Mouse (Mus musculus): ENCODE measurements around the gene Sox6.
"Not testable (repeated sequence)": the region's sequence is repeated elsewhere in the genome, so short reads cannot be mapped to it uniquely, and the experiment has no call there.

Sox6 gene

DNA sequence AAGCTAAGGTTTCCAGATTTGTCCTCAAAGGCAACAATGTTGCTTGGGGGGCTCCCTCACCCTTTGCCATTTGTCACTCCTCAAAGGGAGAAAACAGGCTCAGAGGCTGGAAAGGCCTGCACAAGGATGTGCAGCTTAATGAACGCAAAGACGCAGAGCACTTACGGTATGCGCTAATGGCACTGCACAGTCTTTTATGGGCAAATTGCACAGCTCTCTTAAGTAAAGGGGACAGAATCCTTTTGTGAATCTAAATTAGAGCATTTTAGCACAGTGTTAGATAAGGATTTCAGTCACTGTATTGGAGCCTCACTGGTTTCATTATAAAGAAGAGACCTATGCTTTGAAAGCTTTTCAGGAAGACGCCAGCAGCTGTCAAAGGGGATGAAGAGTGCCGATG is 375.2 kb downstream of the Sox6 start:
- no peak for DNase-seq (ENCODE audit: low read depth, low spot score)

- DNase-seq (ENCODE audit: low read depth, low spot score), result no peak
Observed at GRCm38 (mm10) chr7:115662121-115662520, 376.5 kb downstream of the Sox6 start.

- no peak for DNase-seq (ENCODE audit: low read depth, low spot score)
Observed at GRCm38 (mm10) chr7:115646696-115647095, 391.9 kb downstream of the Sox6 start.

- no peak for DNase-seq (ENCODE audit: low read depth, low spot score)
Observed at GRCm38 (mm10) chr7:115645971-115646447, 392.6 kb downstream of the Sox6 start.

GRCm38 (mm10) chr7:115645272-115645970 is 393.2 kb downstream of the Sox6 start:
- DNase-seq (ENCODE audit: low read depth, low spot score), result no peak

GRCm38 (mm10) chr7:115630691-115631090 is 407.9 kb downstream of the Sox6 start:
- no peak for DNase-seq (ENCODE audit: low read depth, low spot score)

GRCm38 (mm10) chr7:115630287-115630686 is 408.3 kb downstream of the Sox6 start:
- DNase-seq (ENCODE audit: low read depth, low spot score), result no peak

DNA sequence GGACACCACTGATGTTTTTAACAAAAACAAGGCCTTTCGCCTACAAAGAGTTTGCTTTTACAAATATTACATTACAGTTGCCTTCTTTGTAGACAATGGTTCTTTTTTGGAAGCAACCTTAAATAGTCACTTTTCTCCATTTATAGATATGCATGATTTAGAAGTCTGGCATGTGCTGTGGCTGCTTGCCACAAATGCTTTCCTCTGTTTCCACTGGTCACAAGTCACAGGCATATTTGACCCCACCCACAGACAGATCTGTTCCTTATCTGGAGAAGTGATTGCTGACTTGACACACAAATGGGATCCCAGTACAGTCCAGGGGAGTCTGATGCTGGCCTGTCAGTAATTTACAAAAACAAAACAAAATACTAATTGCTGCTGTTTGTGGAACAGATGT is 409.8 kb downstream of the Sox6 start:
- no peak for DNase-seq (ENCODE audit: low read depth, low spot score)

- no peak for DNase-seq (ENCODE audit: low read depth, low spot score)
Observed at GRCm38 (mm10) chr7:115625956-115626355, 412.6 kb downstream of the Sox6 start.

DNA sequence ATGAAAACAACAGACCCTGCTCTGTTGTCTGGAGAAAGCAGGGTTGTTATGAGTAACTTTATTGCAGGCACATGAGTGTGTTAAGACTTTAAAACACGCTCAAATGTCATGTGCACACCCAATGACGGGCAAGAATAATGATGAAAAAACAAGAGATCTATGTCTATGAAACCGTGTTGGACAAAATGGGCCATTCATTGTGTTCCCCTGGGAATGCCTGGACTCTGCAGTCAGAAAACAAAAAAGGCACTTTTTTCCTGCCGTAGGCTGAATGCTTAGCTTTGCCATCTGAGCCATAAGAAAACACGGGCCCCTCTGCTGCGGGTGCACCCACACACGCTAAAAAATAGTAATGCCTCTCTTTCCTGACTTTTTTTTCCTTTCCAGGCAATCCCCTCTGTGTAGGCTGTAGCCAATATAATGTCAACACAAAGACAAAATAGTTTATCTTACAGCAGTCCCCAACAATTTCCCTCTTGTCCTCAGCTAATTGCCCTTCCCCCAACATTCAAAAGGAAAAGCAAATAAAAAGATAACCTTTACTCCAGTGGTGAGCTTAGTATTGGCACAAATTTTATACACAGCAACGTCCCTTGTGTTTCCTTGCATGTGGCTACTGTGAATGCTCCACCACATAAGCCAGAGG is 413.6 kb downstream of the Sox6 start:
- no peak for DNase-seq (ENCODE audit: low read depth, low spot score)

DNA sequence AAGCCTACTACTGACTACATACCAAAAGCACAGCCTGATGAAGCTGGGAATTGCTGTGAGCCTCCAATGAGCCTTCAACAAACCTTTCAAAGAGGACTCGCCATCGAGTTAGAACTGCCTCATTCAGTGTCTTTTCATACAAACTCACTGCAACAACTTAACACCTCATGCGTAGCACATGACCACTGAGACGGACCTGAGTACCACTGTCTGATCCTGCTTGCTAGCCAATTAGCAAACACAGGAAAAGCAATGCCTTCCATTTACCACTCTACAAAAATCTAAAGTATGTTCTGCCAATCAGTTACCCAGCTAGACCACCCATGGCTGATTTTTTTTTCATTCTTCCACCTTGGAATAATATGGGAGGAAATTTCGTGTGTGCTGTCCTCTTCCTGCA is 414.1 kb downstream of the Sox6 start:
- no peak for DNase-seq (ENCODE audit: low read depth, low spot score)

DNA sequence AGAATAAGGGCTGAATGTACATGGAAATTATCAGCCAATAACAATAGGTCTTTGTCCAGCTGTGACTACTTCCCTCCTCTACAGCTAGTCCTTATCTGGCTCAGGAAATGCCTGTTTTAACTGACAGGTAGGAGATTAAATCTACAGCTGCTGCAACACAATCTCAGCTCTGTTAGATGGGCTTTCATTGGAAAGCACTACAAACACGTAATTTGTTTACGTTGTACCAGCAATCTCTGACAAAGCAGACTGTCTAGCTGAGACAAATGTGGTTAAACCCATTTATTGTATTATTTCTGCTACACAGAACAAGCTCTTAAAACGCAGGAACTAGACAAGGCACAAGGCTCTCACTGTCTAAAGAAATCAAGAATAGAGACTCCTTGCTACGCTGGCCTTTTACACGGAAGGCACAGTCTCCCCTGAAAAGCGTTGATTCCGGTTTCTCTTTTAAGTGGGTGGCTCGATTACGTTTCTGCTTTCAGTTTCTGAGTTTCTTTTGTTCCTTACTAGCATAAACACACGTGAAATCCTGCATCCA is 422.8 kb downstream of the Sox6 start:
- peak; percentile 59 for DNase-seq (ENCODE audit: low read depth, low spot score)

- no peak for DNase-seq (ENCODE audit: low read depth, low spot score)
Observed at GRCm38 (mm10) chr7:115607485-115607884, 431.1 kb downstream of the Sox6 start.

DNA sequence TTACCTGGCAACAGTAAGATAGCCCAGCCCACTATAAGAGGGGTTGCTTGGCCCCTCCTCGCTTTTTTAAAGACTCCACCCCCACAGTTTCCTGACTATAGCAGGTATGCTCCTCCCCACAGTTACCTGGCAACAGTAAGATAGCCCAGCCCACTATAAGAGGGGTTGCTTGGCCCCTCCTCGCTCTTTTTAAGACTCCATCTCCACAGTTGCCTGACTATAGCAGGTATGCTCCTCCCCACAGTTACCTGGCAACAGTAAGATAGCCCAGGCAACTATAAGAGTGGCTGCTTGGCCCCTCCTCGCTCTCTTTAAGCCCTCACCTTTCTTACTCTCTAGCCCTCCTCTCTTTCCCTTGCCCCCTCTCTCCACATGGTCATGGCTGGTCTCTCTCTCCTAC is 432.5 kb downstream of the Sox6 start:
- not testable (repeated sequence) for DNase-seq (ENCODE audit: low read depth, low spot score)

GRCm38 (mm10) chr7:115604883-115605282 is 433.7 kb downstream of the Sox6 start:
- DNase-seq (ENCODE audit: low read depth, low spot score), result no peak

DNA sequence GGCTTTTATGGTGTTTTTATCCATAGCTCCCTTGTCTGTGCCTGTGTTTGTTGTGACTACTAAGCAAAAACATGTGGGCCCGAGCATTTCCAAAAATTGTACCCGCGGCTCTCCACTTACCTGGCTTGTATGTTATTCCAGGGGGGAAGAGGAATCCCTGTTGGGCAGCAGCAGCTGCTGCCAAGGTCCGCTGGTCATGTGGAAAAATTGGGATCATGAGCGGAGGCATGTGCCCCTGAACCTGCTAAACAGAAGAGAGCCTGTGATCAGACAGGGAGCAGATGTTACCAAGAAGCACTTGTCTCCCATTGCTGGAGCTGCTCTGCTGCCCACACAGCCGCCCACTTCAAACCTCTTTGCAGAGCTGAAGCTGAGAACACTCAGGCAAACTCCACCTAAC is 441.2 kb downstream of the Sox6 start:
- DNase-seq (ENCODE audit: low read depth, low spot score), result no peak

- DNase-seq (ENCODE audit: low read depth, low spot score), result no peak
Observed at GRCm38 (mm10) chr7:115580461-115580860, 458.1 kb downstream of the Sox6 start.

DNA sequence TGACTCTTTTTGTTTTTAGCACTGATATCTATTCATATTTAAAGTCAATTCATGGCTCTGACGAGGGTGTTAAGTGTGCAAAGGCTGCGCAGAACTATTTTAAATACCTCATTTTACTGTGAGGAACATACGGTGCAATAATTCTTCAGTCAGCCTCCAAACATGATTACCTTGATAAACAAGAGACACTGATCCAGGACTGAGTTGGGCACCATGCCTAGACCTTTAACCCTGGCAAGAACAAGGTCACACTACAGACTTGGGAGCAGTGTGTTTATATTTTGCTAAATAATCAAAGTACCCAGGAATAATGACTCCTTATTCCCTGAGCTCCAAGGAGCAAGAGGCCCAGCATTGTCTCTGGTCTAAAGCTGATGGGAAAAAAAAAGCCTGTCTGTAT is 458.8 kb downstream of the Sox6 start:
- no peak for DNase-seq (ENCODE audit: low read depth, low spot score)

DNA sequence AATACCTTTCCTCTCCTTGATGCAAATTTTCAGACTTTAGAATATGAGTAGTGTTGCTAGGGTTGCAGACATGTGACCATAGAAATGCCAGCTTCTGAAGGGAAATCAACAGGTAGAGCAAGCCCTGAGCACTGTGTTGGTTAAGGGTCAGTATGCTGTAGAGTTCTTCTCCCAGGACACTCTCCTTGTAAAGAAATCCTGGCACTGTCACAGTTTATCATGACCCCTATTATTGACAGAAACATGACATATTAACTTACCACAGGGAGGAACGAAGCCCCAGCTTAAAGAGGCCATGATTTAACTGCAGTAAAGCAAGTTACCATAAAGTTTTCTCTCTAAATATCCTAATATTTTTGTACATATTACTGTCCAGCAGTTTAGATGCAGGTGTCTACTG is 462.2 kb downstream of the Sox6 start:
- DNase-seq (ENCODE audit: low read depth, low spot score), result no peak

- DNase-seq (ENCODE audit: low read depth, low spot score), result no peak
Observed at GRCm38 (mm10) chr7:115574834-115575233, 463.8 kb downstream of the Sox6 start.

- no peak for DNase-seq (ENCODE audit: low read depth, low spot score)
Observed at GRCm38 (mm10) chr7:115568821-115569240, 469.8 kb downstream of the Sox6 start.

DNA sequence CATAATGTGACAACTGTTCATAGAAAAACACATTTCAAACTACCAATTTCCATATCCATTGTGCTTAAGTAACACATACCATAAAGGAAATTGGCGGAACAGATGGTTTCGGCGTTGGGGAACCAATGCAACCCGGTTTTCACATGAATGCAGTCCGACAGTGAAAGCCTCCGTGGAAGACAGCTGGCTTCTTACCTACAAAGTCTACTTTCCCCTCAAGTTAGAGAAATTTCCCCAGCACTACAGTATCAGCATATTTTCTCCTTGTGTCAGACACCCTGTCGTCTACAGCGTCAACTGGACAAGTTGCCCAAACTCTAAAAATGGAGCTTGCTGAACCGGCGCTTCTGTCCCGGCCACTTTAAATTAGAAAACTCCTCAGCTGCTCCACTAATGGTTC is 470.3 kb downstream of the Sox6 start:
- no peak for DNase-seq (ENCODE audit: low read depth, low spot score)

DNA sequence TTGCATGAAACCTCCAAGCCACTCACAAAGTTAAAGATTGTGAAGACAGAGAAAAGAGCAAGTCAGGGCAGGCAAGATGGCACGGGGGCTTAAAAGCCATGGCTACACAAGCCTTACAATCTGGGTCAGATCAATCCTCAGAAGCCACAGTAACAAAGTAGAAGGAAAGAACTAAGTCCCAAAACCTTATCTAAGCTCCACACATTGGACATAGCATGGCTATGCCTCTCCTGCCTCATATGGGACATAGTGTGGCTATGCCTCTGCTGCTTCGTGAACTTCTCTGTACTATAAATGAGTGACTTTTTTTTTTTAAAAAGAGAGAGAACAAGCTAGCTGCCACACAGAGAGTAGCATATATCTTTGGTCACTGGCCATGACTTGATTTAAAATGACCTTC is 471.8 kb downstream of the Sox6 start:
- no peak for DNase-seq (ENCODE audit: low read depth, low spot score)

Measured in A20 (cell line).